Comparison of ENCODE assay signal across 10 mouse cellular contexts in the genomic region with DNA sequence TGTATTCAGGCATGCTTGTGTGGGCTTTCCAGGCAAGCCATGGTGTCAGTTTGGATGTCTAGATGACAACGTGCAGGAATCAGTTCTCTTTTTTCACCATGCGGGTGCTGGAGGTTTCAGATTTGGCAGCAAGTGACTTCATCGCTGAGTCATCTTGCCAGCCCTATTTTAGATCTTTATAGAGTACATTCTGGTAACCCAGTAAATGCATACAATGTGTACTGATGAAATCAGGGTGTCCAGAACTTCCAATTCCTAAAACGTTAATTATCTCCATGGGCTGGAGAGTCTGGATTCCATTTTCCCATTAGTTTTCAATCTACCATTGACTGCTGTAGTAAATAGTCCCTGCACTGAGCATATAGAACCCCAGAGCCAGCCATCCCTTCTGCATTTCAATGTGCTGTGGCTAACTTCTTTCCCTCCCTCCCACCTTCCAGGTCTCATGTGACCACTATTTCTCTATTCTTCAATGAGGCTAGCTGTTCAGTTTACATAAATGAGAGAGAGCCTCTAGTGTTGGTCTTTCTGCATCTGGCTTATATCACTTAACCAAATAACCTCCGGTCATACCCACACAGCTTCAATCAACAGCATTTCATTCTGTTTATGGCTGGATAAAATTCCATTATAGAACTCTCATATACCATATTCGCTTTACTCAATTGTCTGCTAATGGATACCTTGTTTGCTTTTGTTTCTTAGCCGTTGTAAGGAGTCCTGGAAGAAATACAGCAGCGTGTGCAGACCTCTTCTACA.
DNase-seq lines count a peak whose midpoint lies in the region; ATAC-seq and TF ChIP-seq lines count a peak whose summit lies in the region.
"Had no signal": no experiment of that assay in that cellular context is flagged by ENCODE, and none has a peak within 500 bp of the region (broad histone marks: within the 10 kb centered on the region; RNA-seq: fewer than 3 reads in every experiment).

No protein-coding gene starts in this region.

- H3K27ac ChIP-seq in lung, postnatal 0 days (ENCODE audit: low read length) = no peak overlapping the region
- peak overlapping the region; percentile 42; the same call in 1 of the 2 replicates for H3K27ac ChIP-seq in embryonic fibroblast, embryonic 13.5 days (ENCODE audit: insufficient read depth, low read length)
- H3K27ac ChIP-seq in neural tube, embryonic 14.5 days (ENCODE audit: low read depth, low read length) = no peak overlapping the region

- ATAC-seq in lung, postnatal 0 days = no peak
- ATAC-seq in neural tube, embryonic 14.5 days (ENCODE audit: low read depth) = peak; percentile 54; the same call in 1 of the 2 replicates
- no peak for ATAC-seq in CD4-positive, CD25-positive, alpha-beta regulatory T cell, adult 4 months
- no peak for ATAC-seq in erythroblast, adult 5-6 weeks (replicated peaks; ENCODE audit: low FRiP score, poor library complexity, severe bottlenecking)

- no peaks in the 10 kb centered on the region for H3K4me1 ChIP-seq in lung, postnatal 0 days (ENCODE audit: insufficient read depth, low read depth, low read length)
- peaks cover 13% of the 10 kb centered on the region for H3K4me1 ChIP-seq in embryonic fibroblast, embryonic 13.5 days (ENCODE audit: control insufficient read depth, insufficient read depth, low read length)
- peaks cover 18% of the 10 kb centered on the region for H3K4me1 ChIP-seq in neural tube, embryonic 14.5 days (ENCODE audit: control insufficient read depth, insufficient read depth, low read length)

- TF ChIP-seq EP300 in lung, postnatal 0 days (IDR thresholded peaks at IDR 0.05) = no peak

- no peak for TF ChIP-seq CTCF in lung, postnatal 0 days (IDR thresholded peaks at IDR 0.05)
- TF ChIP-seq CTCF in embryonic fibroblast, embryonic 13.5 days (IDR thresholded peaks at IDR 0.05; ENCODE audit: borderline replicate concordance, insufficient read depth, low read length) = no peak

- TF ChIP-seq POLR2A in embryonic fibroblast, embryonic 13.5 days (IDR thresholded peaks at IDR 0.05; ENCODE audit: low read depth, low read length) = no peak

- peak; percentile 21 for DNase-seq in embryo, embryonic 10 days (ENCODE audit: low spot score)
- DNase-seq in embryo, embryonic 9.5 days (ENCODE audit: extremely low spot score) = no peak
- DNase-seq in lung, postnatal 0 days (ENCODE audit: low spot score) = peak; percentile 23
- no peak for DNase-seq in lung, postnatal 25 days (ENCODE audit: low spot score)
- DNase-seq: kidney, adult 11 months; thymus, adult 18-20 months had no signal

- no peaks in the 10 kb centered on the region for H3K9me3 ChIP-seq in lung, postnatal 0 days (ENCODE audit: low read length)
- H3K9me3 ChIP-seq in neural tube, embryonic 14.5 days (ENCODE audit: control insufficient read depth, low read length) = no peaks in the 10 kb centered on the region

- no peaks in the 10 kb centered on the region for H3K27me3 ChIP-seq in lung, postnatal 0 days (replicated peaks; ENCODE audit: insufficient read depth, low read length)
- no peaks in the 10 kb centered on the region for H3K27me3 ChIP-seq in neural tube, embryonic 14.5 days (ENCODE audit: control insufficient read depth, insufficient read depth, low read length)

- 46% methylated on average over 8 of the region's 8 CpGs for WGBS in lung, postnatal 0 days
- WGBS in neural tube, embryonic 14.5 days = 75% methylated on average over 8 of the region's 8 CpGs

- no peak overlapping the region for H3K4me3 ChIP-seq in lung, postnatal 0 days (ENCODE audit: low read depth, low read length)
- H3K4me3 ChIP-seq in embryonic fibroblast, embryonic 13.5 days (ENCODE audit: insufficient read depth, low read length) = no peak overlapping the region
- no peak overlapping the region for H3K4me3 ChIP-seq in neural tube, embryonic 14.5 days (ENCODE audit: low read depth, low read length)

- H3K4me2 ChIP-seq in lung, postnatal 0 days (replicated peaks; ENCODE audit: low read depth, low read length) = no peak overlapping the region
- H3K4me2 ChIP-seq in neural tube, embryonic 14.5 days (ENCODE audit: low read depth, low read length) = no peak overlapping the region

- H3K36me3 ChIP-seq in lung, postnatal 0 days (ENCODE audit: insufficient read depth, low read length) = no peaks in the 10 kb centered on the region
- no peaks in the 10 kb centered on the region for H3K36me3 ChIP-seq in neural tube, embryonic 14.5 days (ENCODE audit: control insufficient read depth, insufficient read depth, low read length)

- H3K9ac ChIP-seq in lung, postnatal 0 days (replicated peaks; ENCODE audit: low read depth) = no peak overlapping the region
- H3K9ac ChIP-seq in neural tube, embryonic 14.5 days (replicated peaks; ENCODE audit: low read depth, low read length) = no peak overlapping the region

Comparison
In these comparisons a context has a peak if more than half of its experiments do, and no peak if none do; other contexts are left out.
1. DNase-seq: peak in embryo, embryonic 10 days (single experiment) and lung, postnatal 0 days (single experiment); none in embryo, embryonic 9.5 days (single experiment) and lung, postnatal 25 days (single experiment).